8 mouse cellular contexts compared by ENCODE assay signal in genomic region chr13:98206546-98206870, GRCm38 (mm10). TPM values are rescaled to one million over a fixed set of nuclear protein-coding genes. Genes with fewer than 3 reads are reported as not detected.
DNase-seq lines count a peak whose midpoint lies in the region; ATAC-seq and TF ChIP-seq lines count a peak whose summit lies in the region.

No protein-coding gene starts in this region.

- peaks cover 4% of the 10 kb centered on the region; the same call in 1 of the 2 replicates for H3K27me3 ChIP-seq in thymus, adult 2 months (ENCODE audit: control insufficient read depth, insufficient read depth, low read length)
- H3K27me3 ChIP-seq in liver, embryonic 14.5 days (ENCODE audit: control insufficient read depth, insufficient read depth, low read length), result peaks cover 24% of the 10 kb centered on the region

- ATAC-seq in liver, embryonic 14.5 days (ENCODE audit: insufficient read depth), result no peak

- H3K27ac ChIP-seq in thymus, adult 2 months (ENCODE audit: control insufficient read depth, insufficient read depth, low read length), result no peak overlapping the region
- H3K27ac ChIP-seq in liver, embryonic 14.5 days, result no peak overlapping the region

- 0 out of 2 replicates have a peak overlapping the region, but pooled peaks have one; percentile 6 for H3K4me3 ChIP-seq in thymus, adult 2 months (ENCODE audit: control insufficient read depth, insufficient read depth, low read length)
- H3K4me3 ChIP-seq in liver, embryonic 14.5 days (ENCODE audit: insufficient read depth in 1 of 2, low read depth in 2 of 2, low read length in 2 of 2), result peak overlapping the region; percentile 2 to 52

- no peaks in the 10 kb centered on the region for H3K36me3 ChIP-seq in thymus, adult 2 months (ENCODE audit: control insufficient read depth, insufficient read depth, low read length)
- H3K36me3 ChIP-seq in liver, embryonic 14.5 days (replicated peaks; ENCODE audit: control insufficient read depth, insufficient read depth, low read depth), result no peaks in the 10 kb centered on the region

- TF ChIP-seq POLR2A in thymus, adult 2 months (IDR thresholded peaks at IDR 0.05; ENCODE audit: control insufficient read depth, extremely low read depth, insufficient read depth, low read length, poor library complexity), result no peak

- no peak for TF ChIP-seq EP300 in liver, embryonic 14.5 days (IDR thresholded peaks at IDR 0.05; ENCODE audit: low read depth)

- TF ChIP-seq CTCF in thymus, adult 2 months (IDR thresholded peaks at IDR 0.05; ENCODE audit: borderline replicate concordance, control insufficient read depth, extremely low read depth, insufficient read depth, low read length, poor library complexity), result no peak
- TF ChIP-seq CTCF in liver, embryonic 14.5 days (IDR thresholded peaks at IDR 0.05; ENCODE audit: low read depth), result no peak

- H3K9ac ChIP-seq in liver, embryonic 14.5 days (replicated peaks), result no peak overlapping the region

- peak overlapping the region; percentile 74 for H3K4me2 ChIP-seq in liver, embryonic 14.5 days (ENCODE audit: low read depth)

- no peaks in the 10 kb centered on the region for H3K9me3 ChIP-seq in liver, embryonic 14.5 days (ENCODE audit: control insufficient read depth, low read length)

- WGBS in thymus, adult 2 months, result 4% methylated on average over 13 of the region's 13 CpGs
- WGBS in liver, embryonic 14.5 days (ENCODE audit: insufficient replicate concordance), result 3% methylated on average over 13 of the region's 13 CpGs

- peak; percentile 5 for DNase-seq in cerebellum, adult 9-10 months
- DNase-seq in cerebellum, postnatal 4 days (ENCODE audit: low spot score in 2 of 2), result no peak
- no peak for DNase-seq in thymus, adult 2 months
- DNase-seq in thymus, postnatal 4 days, result no peak
- DNase-seq in liver, embryonic 14.5 days (ENCODE audit: low read depth in 3 of 3, low spot score in 3 of 3), result no peak
- DNase-seq in retina, postnatal 1 day, result no peak
- DNase-seq in adrenal gland, postnatal 14 days, result no peak
- DNase-seq in layer of hippocampus, adult 18-20 months (ENCODE audit: low spot score in 2 of 2), result no peak

- 0 out of 2 replicates have a peak, but pooled peaks cover 5% of the 10 kb centered on the region for H3K4me1 ChIP-seq in thymus, adult 2 months (replicated peaks; ENCODE audit: control insufficient read depth, insufficient read depth, low read length)
- no peaks in the 10 kb centered on the region; a peak in 1 of 4 replicates for H3K4me1 ChIP-seq in liver, embryonic 14.5 days (replicated peaks; ENCODE audit: control insufficient read depth in 2 of 2, insufficient read depth in 2 of 2, low read length in 1 of 2)

RNA-seq across cellular contexts. Expression of gene Arhgef28, which starts 0.3 kb away (rescaled TPM):
- polyA plus RNA-seq in thymus, adult 2 months (2012; rRNA removed), result 1.7 and 2.0 TPM in 2 replicates
- 0.11 and 0.34 TPM in 2 replicates for polyA plus RNA-seq in liver, embryonic 14.5 days (2012; rRNA removed)
- 0.42 and 0.52 TPM in 2 replicates for polyA plus RNA-seq in liver, embryonic 14.5 days (2014; fragmentation: Nextera tagmentation; extraction: Ambion mirVana)
- total RNA-seq in adrenal gland, postnatal 14 days (2021), result 19.5 and 25.9 TPM in 2 replicates
- 100 to 1,000 TPM in 1 of 2 experiments, 10 to 100 TPM in 1; 94.9 to 103 TPM for total RNA-seq in layer of hippocampus, adult 18-20 months (2021)

RNA-seq across cellular contexts. Expression of gene Utp15, which starts 56.3 kb away (rescaled TPM):
- polyA plus RNA-seq in thymus, adult 2 months (2012; rRNA removed), result 11.3 and 12.9 TPM in 2 replicates
- 4.8 and 6.1 TPM in 2 replicates for polyA plus RNA-seq in liver, embryonic 14.5 days (2012; rRNA removed)
- 11.8 and 13.2 TPM in 2 replicates for polyA plus RNA-seq in liver, embryonic 14.5 days (2014; fragmentation: Nextera tagmentation; extraction: Ambion mirVana)
- 15.7 and 19.0 TPM in 2 replicates for total RNA-seq in adrenal gland, postnatal 14 days (2021)
- 10 to 100 TPM; 22.3 to 23.2 TPM for total RNA-seq in layer of hippocampus, adult 18-20 months (2021)

RNA-seq across cellular contexts. Expression of gene Ankra2, which starts 56.4 kb away (rescaled TPM):
- polyA plus RNA-seq in thymus, adult 2 months (2012; rRNA removed), result 15.3 and 18.9 TPM in 2 replicates
- polyA plus RNA-seq in liver, embryonic 14.5 days (2012; rRNA removed), result 6.7 and 10.0 TPM in 2 replicates
- polyA plus RNA-seq in liver, embryonic 14.5 days (2014; fragmentation: Nextera tagmentation; extraction: Ambion mirVana), result 8.0 and 8.7 TPM in 2 replicates
- 22.0 and 26.4 TPM in 2 replicates for total RNA-seq in adrenal gland, postnatal 14 days (2021)
- 10 to 100 TPM; 49.1 to 50.0 TPM for total RNA-seq in layer of hippocampus, adult 18-20 months (2021)
